In the genomic region with DNA sequence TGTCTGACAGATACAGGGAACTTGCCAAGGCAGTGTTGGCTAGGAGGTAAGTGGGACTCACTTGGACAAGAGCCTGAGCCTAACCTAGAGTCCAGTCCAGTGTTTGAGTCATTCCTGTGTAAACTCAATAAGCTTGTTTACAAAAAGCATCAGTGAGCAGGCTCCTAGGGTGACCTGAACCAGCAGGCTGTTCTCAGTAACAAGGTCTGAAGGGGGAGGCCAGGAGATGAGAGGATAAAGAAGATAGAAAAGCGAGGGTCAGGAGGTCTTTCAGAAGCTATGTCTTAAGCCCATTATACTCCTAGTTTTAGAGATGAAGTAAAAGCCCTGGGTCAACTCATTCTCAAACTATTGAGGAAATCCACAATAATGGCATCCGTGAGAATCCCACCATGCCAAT, we compare ENCODE assay signal across 7 mouse cellular contexts. TPM values are rescaled to one million over a fixed set of nuclear protein-coding genes. Genes with fewer than 3 reads are reported as not detected.
A peak's percentile ranks its signal among the peaks of the same experiment; 100 is the strongest.
DNase-seq lines count a peak whose midpoint lies in the region; ATAC-seq and TF ChIP-seq lines count a peak whose summit lies in the region.
"Not testable (repeated sequence)": the region's sequence is repeated elsewhere in the genome, so short reads cannot be mapped to it uniquely, and the experiment has no call there.

No protein-coding gene starts in this region.

- H3K9me3 ChIP-seq in kidney, postnatal 0 days (replicated peaks; ENCODE audit: low read length); limb, embryonic 11.5 days (ENCODE audit: control insufficient read depth, low read length): not testable (repeated sequence)

- not testable (repeated sequence) for H3K4me1 ChIP-seq in kidney, postnatal 0 days (replicated peaks; ENCODE audit: insufficient read depth, low read length); limb, embryonic 11.5 days (ENCODE audit: control insufficient read depth, insufficient read depth, low read length)

- not testable (repeated sequence) for H3K4me2 ChIP-seq in kidney, postnatal 0 days (ENCODE audit: low read length); limb, embryonic 11.5 days (ENCODE audit: low read depth, severe bottlenecking)

- not testable (repeated sequence) for H3K27ac ChIP-seq in kidney, postnatal 0 days; limb, embryonic 11.5 days (replicated peaks; ENCODE audit: low read depth, low read length)

- WGBS in kidney, postnatal 0 days: 54% methylated on average over 1 of the region's 2 CpGs
- 60% methylated on average over 1 of the region's 2 CpGs for WGBS in limb, embryonic 11.5 days

- peak; percentile 80 for DNase-seq in adipocyte (ENCODE audit: low spot score)
- DNase-seq in cerebellum, postnatal 4 days (ENCODE audit: low spot score in 2 of 2): peak; percentile 73 to 82
- peak; percentile 74 for DNase-seq in heart, adult 8-10 months (ENCODE audit: low spot score)
- DNase-seq in kidney, postnatal 0 days (ENCODE audit: low spot score): peak; percentile 44
- DNase-seq in limb, embryonic 11.5 days (ENCODE audit: low spot score): peak; percentile 40
- DNase-seq in natural killer cell, adult 2 months (ENCODE audit: low spot score in 2 of 2): peak; percentile 58 to 62
- peak; percentile 81 for DNase-seq in testis, postnatal 14 days (ENCODE audit: low spot score)

- H3K36me3 ChIP-seq in kidney, postnatal 0 days (ENCODE audit: insufficient read depth, low read length); limb, embryonic 11.5 days (ENCODE audit: control insufficient read depth, insufficient read depth, low read length): not testable (repeated sequence)

- not testable (repeated sequence) for TF ChIP-seq CTCF in kidney, postnatal 0 days (IDR thresholded peaks at IDR 0.05; ENCODE audit: low read depth)

- not testable (repeated sequence) for ATAC-seq in kidney, postnatal 0 days (replicated peaks; ENCODE audit: low FRiP score, low read depth); limb, embryonic 11.5 days (ENCODE audit: insufficient number of reproducible peaks, low FRiP score, low TSS enrichment, low read depth)

- H3K9ac ChIP-seq in kidney, postnatal 0 days (ENCODE audit: low read depth, low read length); limb, embryonic 11.5 days (ENCODE audit: low read length): not testable (repeated sequence)

- not testable (repeated sequence) for H3K4me3 ChIP-seq in kidney, postnatal 0 days (replicated peaks; ENCODE audit: low read depth, low read length); limb, embryonic 11.5 days (ENCODE audit: low read depth, low read length)

- not testable (repeated sequence) for H3K27me3 ChIP-seq in kidney, postnatal 0 days (ENCODE audit: insufficient read depth, low read length); limb, embryonic 11.5 days (ENCODE audit: control insufficient read depth, insufficient read depth, low read length)

RNA-seq across cellular contexts. Expression of a gene that starts 31.9 kb away (rescaled TPM):
- total RNA-seq in heart, adult 8-10 months (2022): 10 to 100 TPM; 12.9 to 27.4 (median 20.4) TPM
- 7.4 and 8.4 TPM in 2 replicates for polyA plus RNA-seq in kidney, postnatal 0 days (2015; fragmentation: Nextera tagmentation; extraction: Ambion mirVana)
- polyA plus RNA-seq in limb, embryonic 11.5 days (2014; fragmentation: Nextera tagmentation; extraction: Ambion mirVana): 9.3 and 9.9 TPM in 2 replicates

RNA-seq across cellular contexts. Expression of a gene that starts 40.8 kb away (rescaled TPM):
- total RNA-seq in heart, adult 8-10 months (2022): 10 to 100 TPM; 39.3 to 43.9 (median 40.4) TPM
- polyA plus RNA-seq in kidney, postnatal 0 days (2015; fragmentation: Nextera tagmentation; extraction: Ambion mirVana): 26.2 and 29.2 TPM in 2 replicates
- 74.7 and 87.8 TPM in 2 replicates for polyA plus RNA-seq in limb, embryonic 11.5 days (2014; fragmentation: Nextera tagmentation; extraction: Ambion mirVana)
